Mouse (Mus musculus) right cerebral cortex, postnatal 10 days (tissue): ENCODE measurements around the gene Siah2.

ENCODE experiments used
- DNase-seq, 2 experiments: peaks; one replicate each; pipeline ENCODE4 v3.0.0; 2021; ENCODE audit warnings: low spot score in 2 of 2

Gene Siah2

DNA sequence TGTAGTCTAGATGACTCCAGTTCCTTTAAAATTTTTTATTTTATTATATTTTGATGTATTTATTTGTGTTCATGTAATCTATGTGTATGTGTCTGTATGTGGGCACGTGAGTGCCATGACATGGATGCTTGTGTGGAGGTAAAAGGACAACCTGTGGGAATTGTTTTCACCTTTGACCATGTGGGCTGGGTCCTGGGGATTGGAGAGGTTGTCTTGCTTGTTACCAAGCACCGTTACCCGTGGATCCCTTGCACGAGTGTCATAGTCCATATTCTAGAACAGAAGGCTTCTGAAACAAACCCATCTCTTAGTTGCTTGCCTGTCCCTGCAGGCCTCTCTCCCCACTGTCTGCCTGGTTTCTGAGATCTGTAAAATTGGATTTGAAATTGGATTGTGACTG lies 31.6 kb downstream of the Siah2 start:
- DNase-seq, result no peak

GRCm38 (mm10) chr3:58657356-58657755 lies 34.8 kb downstream of the Siah2 start:
- DNase-seq, result peak in 1 of 2 experiments; percentile 35

DNA sequence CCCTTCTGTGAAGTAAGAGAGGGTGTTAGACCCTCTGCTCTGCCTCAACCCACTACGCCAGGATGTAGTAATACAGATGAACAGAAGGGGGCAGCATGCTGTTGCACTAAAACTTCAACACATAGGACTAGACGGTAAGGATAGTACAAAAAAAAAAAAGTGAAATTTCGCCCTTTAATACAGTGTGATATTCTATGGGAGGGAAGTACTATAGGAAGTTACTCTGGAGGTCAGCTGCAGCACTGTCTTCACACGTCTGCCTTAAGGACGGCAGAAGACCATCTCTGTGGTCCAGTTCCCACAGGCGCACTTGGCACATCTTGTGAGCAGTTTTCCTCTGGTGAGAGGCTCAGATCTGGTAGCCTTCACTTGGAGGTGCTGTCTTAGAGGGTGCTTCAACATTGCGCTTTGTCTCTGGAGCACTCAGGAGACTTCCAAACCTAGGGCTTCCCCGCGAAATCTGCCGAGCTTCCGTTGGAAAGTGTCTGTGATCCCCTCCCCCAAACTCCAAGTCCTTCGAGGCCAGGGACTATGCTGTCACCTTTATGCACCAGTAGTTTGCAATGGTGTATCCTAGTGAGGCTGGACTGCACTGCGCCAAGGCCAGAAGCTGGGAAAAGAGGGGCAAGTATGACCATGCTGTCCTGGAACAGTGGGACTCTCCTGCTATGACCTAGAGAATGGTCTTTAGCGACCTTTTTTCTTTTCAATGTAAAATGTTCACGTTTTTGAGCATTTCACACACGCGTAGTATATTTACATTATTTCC lies 36.7 kb downstream of the Siah2 start:
- DNase-seq, result peak; percentile 63 to 80

- peak in 1 of 2 experiments; percentile 31 for DNase-seq
Measured at GRCm38 (mm10) chr3:58653907-58654306, 38.3 kb downstream of the Siah2 start.

DNA sequence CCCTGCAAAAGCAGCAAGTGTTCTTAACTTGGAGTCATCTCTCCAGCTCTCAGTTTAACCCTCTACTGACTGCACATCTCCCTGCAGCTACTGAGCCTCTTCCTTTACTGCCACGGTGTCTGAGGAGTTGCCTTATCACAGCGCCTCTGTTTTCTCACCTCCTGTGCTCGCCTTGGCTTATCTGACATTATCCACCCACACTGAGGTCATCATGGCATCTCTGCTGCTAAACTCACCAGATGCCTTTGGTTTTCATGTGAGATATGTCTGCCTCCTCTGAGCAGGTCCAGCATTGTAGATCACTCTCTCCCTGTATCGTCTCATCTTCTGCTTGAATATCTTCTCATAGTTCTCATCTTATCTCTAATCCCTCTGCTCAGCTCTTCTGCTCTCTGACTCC lies 41.9 kb downstream of the Siah2 start:
- no peak for DNase-seq

GRCm38 (mm10) chr3:58647179-58647578 lies 45.0 kb downstream of the Siah2 start:
- DNase-seq, result no peak

GRCm38 (mm10) chr3:58646180-58646579 lies 46.0 kb downstream of the Siah2 start:
- DNase-seq, result no peak

DNA sequence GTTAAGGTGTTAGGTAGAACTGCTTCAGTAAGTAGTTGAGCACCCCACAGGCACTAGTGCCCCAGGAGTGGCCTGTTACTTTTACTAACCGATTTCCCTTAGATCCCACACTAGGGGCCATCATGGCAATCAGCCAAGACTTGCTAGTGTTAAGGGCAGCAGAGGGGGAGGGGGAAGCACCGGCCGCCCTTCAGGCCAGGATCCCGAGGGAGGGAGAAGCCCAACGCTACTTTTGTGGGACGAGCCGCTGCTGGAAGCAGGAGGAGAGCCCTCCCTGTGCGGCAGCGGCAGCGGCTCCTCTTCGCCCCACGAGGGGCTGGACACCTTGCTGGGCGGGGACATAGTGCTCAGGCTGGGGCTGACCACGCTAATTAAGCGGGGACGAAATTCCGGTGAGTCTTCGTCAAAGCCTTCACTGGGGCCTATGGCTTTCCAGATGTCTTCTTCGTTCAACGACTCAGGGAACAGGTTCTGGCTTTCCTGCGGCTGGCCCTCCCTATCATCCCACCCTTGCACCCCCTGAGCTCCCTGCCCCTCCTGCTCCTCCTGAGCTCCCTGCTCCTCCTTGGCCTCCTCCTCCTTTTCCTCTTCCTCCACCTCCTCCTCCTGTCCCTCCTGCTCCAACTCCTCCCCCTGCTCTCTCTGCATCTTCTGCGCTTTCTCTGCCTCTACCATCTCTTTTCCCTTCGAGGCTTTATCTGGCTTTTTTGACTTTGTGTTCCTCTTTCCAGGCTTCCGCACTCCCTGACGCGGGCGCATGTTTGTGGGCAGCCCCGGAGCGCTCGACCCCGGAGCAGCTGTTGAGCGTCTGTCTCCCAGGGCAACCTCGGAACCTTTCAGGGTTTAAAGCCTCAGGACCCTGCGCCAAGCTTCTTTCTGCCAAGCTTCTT lies 55.5 kb downstream of the Siah2 start, which contains the start of gene Erich6:
Gene Erich6, minus strand, starts transcription at position 802 of the 890 bp plus-strand sequence.
- DNase-seq, result peak; percentile 33 to 38

DNA sequence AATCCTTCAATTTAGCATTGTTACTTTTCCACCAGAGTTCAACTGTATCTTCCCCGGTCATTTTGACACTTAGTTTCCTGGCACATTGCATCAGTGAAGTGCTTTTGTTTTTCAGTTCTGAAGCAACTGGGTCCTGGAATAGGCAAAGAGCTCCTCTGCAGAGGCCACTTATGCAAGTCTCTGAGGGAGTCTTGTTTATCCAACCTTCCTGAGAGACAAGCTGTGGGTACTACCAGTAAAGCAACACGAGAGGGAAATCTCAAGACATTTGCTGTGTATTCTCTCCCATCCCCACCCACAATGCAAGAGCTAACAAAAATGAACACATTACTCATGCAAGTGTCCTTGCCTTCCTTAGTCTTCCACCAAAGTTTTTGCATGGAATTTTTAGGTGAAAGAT lies 60.5 kb downstream of the Siah2 start:
- DNase-seq, result no peak

DNA sequence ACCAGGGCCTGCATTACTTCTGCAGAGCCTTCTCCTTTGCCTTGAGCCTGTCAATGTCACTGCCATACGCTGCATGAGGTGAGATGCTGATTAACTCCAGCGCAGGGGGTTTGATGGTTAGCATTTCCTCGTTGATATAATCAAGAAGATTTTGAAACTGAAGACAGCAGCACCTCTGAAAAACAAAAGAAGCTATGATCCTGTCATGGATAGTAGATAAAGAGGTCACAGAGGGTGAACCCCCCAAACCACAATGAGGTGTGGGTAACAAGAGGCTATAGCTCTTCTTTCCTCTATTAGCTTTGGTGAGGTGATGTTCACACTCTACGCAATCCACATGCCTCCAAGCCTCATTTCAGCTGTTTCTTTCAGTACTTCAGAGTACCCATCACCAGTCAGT lies 67.2 kb downstream of the Siah2 start:
- no peak for DNase-seq
